In the genomic region with DNA sequence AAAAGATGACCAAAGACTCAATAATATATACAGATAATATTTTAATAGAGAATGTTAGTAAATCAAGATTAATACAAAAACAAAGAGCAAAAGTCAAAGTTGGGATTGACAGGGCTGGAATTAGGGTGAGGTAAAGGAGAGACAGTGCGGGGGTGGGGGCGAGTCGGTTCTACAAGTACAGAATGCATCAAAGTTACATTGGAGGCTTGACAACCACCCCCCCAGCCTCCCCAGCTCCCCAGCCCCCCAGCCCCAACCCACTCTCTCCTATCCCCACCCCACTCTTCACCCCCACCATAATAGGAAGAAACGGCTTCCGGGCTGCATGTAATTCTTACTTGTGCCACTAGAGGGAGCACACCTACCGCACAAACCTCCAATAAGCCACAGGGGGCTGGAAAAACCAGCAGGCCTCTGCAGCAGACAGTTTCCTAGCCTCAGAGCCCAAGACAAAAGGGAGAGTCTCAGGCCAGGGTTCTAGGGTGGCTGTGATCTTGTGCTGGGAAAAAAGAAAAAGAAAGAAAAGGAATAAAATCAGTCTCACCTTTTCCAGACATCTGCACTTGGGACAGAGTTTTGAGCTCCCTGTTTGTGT, we compare ENCODE assay signal across 8 mouse cellular contexts. TPM values are rescaled to one million over a fixed set of nuclear protein-coding genes. Genes with fewer than 3 reads are reported as not detected.
DNase-seq lines count a peak whose midpoint lies in the region; ATAC-seq and TF ChIP-seq lines count a peak whose summit lies in the region.

No protein-coding gene starts in this region.

- POLR2A ChIA-PET in Patski (lab: Charles Lee) = no interaction called here

- no peak overlapping the region; the same call in 1 of the 2 replicates for H3K9ac ChIP-seq in hindbrain, embryonic 12.5 days

- H3K9me3 ChIP-seq in hindbrain, embryonic 12.5 days (replicated peaks) = peaks cover 7% of the 10 kb centered on the region

- peak; percentile 84 for TF ChIP-seq CTCF in Patski (IDR thresholded peaks at IDR 0.05)

- no peak overlapping the region for H3K4me3 ChIP-seq in hindbrain, embryonic 12.5 days

- H3K4me2 ChIP-seq in hindbrain, embryonic 12.5 days (replicated peaks) = no peak overlapping the region

- no peaks in the 10 kb centered on the region for H3K36me3 ChIP-seq in hindbrain, embryonic 12.5 days

- WGBS in hindbrain, embryonic 12.5 days = 21% methylated on average over 6 of the region's 6 CpGs

- in situ Hi-C loops in Patski (cut with MboI; ENCODE audit: low pct_unique_long_range_greater_than_20kb) = loop anchor here (5.0 to 25.0 kb wide), 3 partner anchors 91 to 843 kb away; a partner anchor contains a TSS

- peak; percentile 33 for ATAC-seq in Patski
- peak; percentile 84 for ATAC-seq in hindbrain, embryonic 12.5 days (ENCODE audit: low FRiP score)
- no peak; the same call in 1 of the 2 replicates for ATAC-seq in erythroblast, adult 5-6 weeks (replicated peaks; ENCODE audit: low FRiP score, poor library complexity, severe bottlenecking)

- no peaks in the 10 kb centered on the region for H3K27me3 ChIP-seq in Patski
- no peaks in the 10 kb centered on the region for H3K27me3 ChIP-seq in hindbrain, embryonic 12.5 days

- 0 out of 2 replicates have a peak, but pooled peaks cover 4% of the 10 kb centered on the region for H3K4me1 ChIP-seq in hindbrain, embryonic 12.5 days

- no peak for DNase-seq in Patski (ENCODE audit: low read depth, low spot score)
- peak; percentile 85 for DNase-seq in cerebellum, adult 8-10 months
- peak; percentile 43 to 78 for DNase-seq in frontal cortex, postnatal 14 days (ENCODE audit: low spot score in 2 of 2)
- DNase-seq in layer of hippocampus, postnatal 14 days (ENCODE audit: low spot score in 2 of 2) = peak; percentile 75 to 82
- peak; percentile 59 for DNase-seq in lung, postnatal 25 days (ENCODE audit: low spot score)
- DNase-seq in right cerebral cortex, adult 18-20 months = peak; percentile 61

- H3K27ac ChIP-seq in hindbrain, embryonic 12.5 days = no peak overlapping the region

- CTCF ChIA-PET in Patski (lab: Charles Lee) = interaction anchor here (0.7 to 2.4 kb wide), 13 partner anchors 9 to 276 kb away, joined by 3 to 9 read pairs (median 3); no protein-coding TSS in a partner anchor

RNA-seq across cellular contexts. Expression of a gene that starts 19.8 kb away (rescaled TPM):
- not detected for polyA plus RNA-seq in Patski (2021)
- 5.2 and 5.4 TPM in 2 replicates for polyA plus RNA-seq in hindbrain, embryonic 12.5 days (2016; fragmentation: Nextera tagmentation; extraction: Ambion mirVana)
- 1 to 10 TPM; 3.1 to 3.6 TPM for total RNA-seq in layer of hippocampus, postnatal 14 days (2021)
- total RNA-seq in erythroblast, adult 5-6 weeks (2015; ENCODE audit: low replicate concordance) = not detected in 2 replicates
- total RNA-seq in erythroblast, adult 5-6 weeks (2017; ENCODE audit: low replicate concordance) = not detected in 2 replicates

RNA-seq across cellular contexts. Expression of a gene that starts 34.7 kb away (rescaled TPM):
- 17.8 TPM for polyA plus RNA-seq in Patski (2021)
- 27.6 and 29.6 TPM in 2 replicates for polyA plus RNA-seq in hindbrain, embryonic 12.5 days (2016; fragmentation: Nextera tagmentation; extraction: Ambion mirVana)
- 1 to 10 TPM; 7.8 to 9.9 TPM for total RNA-seq in layer of hippocampus, postnatal 14 days (2021)
- total RNA-seq in erythroblast, adult 5-6 weeks (2015; ENCODE audit: low replicate concordance) = not detected in 2 replicates
- total RNA-seq in erythroblast, adult 5-6 weeks (2017; ENCODE audit: low replicate concordance) = 0.98 TPM in 1 of 2 replicates, not detected in the other

Comparison
In these comparisons a context has a peak if more than half of its experiments do, and no peak if none do; other contexts are left out.
1. RNA of a gene that starts 19.8 kb away (total RNA-seq): 3.1 to 3.6 TPM in layer of hippocampus, postnatal 14 days; not detected in erythroblast, adult 5-6 weeks; every median in the first group is over 4 times any median in the second.
2. RNA of a gene that starts 34.7 kb away (total RNA-seq): 7.8 to 9.9 TPM in layer of hippocampus, postnatal 14 days; 0.98 TPM in erythroblast, adult 5-6 weeks; every median in the first group is over 4 times any median in the second.